Mouse (Mus musculus): ENCODE data around the gene Hist3h2a. TPM values are rescaled to one million over a fixed set of nuclear protein-coding genes. Genes with fewer than 3 reads are reported as not detected.

Gene Hist3h2a
- total RNA-seq, 2 experiments from 2014 or later, result 73.2 to 83.2 TPM

DNA sequence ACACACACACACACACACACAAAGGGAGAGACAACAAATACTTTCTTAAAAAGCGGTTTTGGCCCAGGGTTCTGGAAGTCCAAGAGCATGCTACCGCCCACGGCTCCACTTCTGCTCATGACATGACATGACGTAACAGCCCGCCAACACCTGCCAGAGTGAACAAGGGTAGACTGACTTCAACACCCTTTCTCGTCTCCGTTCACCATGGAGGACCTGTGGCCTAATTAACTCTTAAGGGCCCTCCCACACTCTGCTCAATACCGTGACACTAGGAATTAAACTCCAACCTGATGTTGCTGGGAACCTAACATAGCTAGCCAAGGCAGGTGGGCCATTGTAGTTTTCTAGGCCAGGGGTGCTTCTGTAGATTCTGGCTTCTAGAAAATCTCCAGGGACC, 14.5 kb downstream of the Hist3h2a start:
- DNase-seq, result no peak

- DNase-seq, result no peak
Observed at GRCm38 (mm10) chr11:58969659-58970058, 15.2 kb downstream of the Hist3h2a start.

- no peak for DNase-seq
Observed at GRCm38 (mm10) chr11:58970831-58971530, 16.5 kb downstream of the Hist3h2a start.

GRCm38 (mm10) chr11:58971796-58972195, 17.3 kb downstream of the Hist3h2a start:
- DNase-seq, result no peak

GRCm38 (mm10) chr11:58974414-58974813, 19.9 kb downstream of the Hist3h2a start:
- DNase-seq, result no peak

- DNase-seq, result no peak
Observed at GRCm38 (mm10) chr11:58977150-58977549, 22.7 kb downstream of the Hist3h2a start.

DNA sequence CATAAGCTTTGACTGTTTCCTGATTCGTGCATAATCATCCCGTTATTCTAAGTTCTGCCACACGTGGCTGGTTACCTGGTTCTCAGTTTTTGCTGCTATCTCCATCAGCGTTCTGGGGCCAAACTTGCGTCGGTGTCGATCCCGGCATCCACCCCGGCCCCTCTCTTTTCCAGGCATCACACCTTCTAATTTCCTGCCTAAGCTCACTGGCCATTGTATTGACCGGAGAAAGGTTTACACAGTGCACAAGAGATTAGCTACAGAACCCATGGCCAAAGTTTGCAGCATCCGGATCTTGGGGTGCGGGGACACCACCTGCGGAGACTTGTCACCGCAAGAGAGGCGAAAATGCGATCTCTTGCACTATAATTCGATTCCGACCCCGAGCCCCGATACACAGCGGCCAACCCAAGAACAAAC, 23.1 kb downstream of the Hist3h2a start:
- no peak for DNase-seq

DNA sequence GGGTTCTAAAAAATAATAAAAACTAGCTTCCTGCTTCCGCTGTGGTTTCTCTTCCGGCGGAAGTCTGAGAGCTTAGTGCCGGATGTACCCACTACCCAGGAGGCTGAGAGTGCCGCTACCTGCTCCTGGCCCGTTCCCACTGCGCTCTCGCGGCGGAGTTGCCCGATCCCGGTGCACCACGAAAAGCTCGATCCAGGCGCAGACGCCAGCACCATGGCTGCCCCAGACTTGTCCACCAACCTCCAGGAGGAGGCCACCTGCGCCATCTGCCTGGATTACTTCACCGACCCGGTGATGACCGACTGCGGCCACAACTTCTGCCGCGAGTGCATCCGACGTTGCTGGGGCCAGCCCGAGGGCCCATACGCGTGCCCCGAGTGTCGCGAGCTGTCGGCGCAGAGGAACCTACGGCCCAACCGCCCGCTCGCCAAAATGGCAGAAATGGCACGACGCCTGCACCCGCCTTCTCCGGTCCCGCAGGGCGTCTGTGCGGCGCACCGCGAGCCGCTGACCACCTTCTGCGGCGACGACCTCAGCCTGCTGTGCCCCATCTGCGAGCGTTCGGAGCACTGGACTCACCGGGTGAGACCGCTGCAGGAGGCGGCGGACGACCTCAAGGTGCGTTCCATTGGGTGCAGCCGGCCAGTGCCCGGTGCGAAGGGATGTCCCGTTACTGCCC, 23.7 kb downstream of the Hist3h2a start, which contains the start of gene Trim11:
Trim11 (plus strand) TSS at position 67 of the 679 bp plus-strand sequence.
- DNase-seq, result peak in 1 of 2 experiments; percentile 62

DNA sequence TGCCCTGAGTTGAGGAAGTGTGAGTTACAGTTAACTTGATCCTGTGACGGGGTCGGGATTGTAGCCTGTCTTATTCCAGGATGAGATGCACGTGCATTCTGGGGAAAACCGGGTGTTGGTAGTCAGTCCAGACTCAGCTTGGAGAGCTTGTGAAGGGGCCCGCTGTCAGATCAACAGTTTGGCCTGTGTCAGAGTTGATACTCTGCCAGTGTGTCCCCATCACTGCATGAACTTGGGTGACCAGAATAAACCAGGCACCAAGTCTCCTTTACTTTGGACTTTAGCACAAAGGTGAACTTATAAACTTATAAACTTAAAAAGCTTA, 24.2 kb downstream of the Hist3h2a start:
- DNase-seq, result no peak

DNA sequence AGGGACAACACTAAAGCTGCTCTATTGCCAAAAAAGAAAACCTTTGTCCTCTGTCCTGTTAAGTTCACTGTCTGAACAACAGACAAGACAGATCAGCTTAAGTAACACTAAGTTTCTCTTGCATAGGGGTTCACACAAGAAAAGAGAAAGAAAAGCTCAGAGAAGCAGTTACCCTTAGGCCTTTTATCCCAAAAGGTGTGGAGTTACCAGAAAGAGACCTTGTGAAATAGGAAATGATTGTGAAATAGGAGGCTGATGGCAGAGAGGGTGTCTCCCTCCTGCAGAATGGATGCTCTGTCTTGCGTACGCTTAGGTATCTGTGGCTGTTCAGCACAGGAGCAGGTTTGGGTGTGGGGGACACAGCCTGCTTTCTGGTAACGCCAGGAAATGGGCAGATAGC, 24.7 kb downstream of the Hist3h2a start:
- no peak for DNase-seq

GRCm38 (mm10) chr11:58979661-58980060, 25.2 kb downstream of the Hist3h2a start:
- no peak for DNase-seq

DNA sequence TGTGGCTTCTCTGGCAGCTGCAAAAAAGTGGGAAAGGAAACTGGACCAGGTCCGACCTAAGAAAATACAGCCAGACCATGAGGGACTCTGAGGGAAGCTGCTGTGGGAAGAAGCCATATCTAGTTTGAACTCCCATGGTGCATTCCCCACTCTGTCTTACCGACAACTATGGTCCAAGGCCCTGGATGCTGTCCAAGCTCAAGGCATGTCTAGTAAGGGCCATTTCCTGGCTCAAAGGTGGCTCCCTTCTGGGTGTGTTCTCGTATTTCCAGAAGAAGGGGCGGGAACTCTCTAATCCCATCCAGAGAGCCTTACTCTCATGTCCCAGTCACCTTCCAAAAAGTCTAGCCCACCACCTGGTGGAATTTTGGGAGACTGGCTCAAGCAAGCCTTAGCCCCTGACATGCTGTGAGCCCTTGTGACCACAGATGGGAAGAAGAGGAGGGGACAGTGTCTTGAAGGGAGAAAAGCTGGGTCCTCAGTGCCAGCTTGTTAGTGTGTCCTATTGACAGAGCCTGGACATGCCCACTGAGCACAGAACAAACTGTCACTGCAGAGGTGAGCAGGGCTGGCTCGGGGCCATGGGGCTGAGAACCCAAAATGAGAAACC, 26.0 kb downstream of the Hist3h2a start:
- no peak for DNase-seq

DNA sequence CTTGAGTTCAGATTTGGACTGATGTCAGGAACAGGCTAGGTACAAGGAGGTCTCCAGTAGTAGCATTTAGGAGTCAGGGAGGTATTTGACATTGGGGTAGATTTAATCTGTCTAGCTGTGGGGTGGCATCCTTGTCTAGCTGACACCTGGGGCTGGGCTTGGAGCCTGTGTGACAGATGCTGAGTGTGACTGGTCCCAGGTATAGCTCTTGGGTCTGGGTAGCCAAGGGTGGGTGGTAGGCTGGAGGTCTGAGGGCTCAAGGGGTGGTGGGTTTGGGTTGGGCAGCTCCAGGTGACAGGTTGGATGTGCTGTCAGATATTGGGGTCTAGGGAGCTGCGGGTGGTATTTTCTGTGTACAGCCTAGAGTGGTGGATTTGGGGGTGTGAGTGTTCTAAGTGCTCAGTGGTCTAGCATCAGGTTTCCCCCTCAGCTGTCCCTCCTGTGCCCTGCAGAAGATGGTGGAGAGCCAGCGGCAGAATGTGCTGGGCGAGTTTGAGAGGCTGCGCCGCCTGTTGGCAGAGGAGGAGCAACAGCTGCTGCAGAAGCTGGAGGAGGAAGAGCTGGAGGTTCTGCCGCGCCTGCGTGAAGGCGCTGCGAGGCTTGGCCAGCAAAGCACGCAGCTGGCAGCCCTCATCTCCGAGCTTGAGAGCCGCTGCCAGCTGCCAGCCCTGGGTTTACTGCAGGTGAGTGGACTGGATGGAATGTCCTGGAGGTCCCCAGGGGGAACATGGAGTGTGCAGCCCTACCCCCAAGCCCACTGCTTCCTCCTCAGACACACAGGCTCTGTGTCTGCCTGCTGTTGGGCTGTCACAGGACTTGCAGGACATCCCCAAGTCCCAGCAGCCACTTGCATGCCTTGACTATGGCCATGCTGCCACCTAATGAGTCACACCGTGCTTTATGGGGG, 27.3 kb downstream of the Hist3h2a start:
- DNase-seq, result peak; percentile 70 to 76

GRCm38 (mm10) chr11:58982471-58983097, 28.1 kb downstream of the Hist3h2a start:
- DNase-seq, result no peak

DNA sequence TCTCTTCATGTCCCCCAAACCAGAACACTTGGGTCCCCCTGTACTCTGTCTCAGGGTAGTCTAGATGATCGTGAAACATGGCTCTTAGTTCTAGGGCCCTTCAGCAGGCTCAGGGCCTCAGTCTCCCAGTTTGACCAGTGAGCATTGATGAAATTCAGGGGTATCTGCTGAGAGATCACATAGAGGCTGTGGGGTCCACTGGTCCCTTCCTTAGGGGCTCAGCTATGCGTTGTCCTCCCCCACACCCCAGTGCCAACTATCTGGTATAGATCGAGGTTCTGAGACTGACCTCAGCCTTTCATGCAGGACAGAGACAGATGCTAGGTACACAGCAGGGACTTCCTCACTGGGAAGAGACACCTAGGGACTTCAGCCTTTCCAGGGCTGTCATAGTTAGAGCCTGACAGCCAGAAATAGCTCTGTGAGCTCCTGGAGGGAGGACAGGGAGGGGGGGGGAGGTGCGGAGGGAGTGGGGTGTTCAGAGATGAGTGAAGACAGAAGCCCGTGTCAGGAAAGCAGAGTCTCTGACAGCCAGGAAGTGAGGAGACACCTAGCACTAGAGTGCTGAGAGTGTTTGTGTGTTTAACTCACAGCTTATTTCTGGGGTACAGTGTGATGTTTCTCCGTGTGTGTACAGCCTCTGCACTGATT, 29.3 kb downstream of the Hist3h2a start:
- no peak for DNase-seq

GRCm38 (mm10) chr11:58984657-58985056, 30.2 kb downstream of the Hist3h2a start:
- no peak for DNase-seq

GRCm38 (mm10) chr11:58985299-58985917, 30.9 kb downstream of the Hist3h2a start:
- no peak for DNase-seq

- no peak for DNase-seq
Observed at GRCm38 (mm10) chr11:58989166-58989565, 34.7 kb downstream of the Hist3h2a start.

GRCm38 (mm10) chr11:58990141-58990540, 35.7 kb downstream of the Hist3h2a start:
- no peak for DNase-seq

GRCm38 (mm10) chr11:58990794-58991193, 36.3 kb downstream of the Hist3h2a start:
- no peak for DNase-seq

DNA sequence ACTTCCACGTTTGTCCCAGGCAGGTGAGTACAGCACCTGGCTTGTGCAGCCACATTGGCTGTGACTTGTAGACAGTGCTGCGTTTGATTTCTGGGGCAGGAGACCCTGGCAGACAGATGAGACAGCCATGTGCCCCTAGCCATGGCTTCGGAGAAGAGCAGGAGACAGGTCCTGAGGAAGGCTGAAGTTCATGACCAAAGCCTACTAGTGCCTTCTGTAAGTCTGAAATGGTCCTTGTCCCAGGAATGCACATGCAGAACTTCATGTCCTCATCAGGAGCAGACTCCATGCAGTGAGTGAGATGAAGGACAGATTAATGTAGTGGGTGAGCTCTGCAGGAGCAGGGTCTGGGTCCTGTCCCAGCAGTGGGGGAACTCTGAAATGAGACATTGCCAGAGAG, 37.4 kb downstream of the Hist3h2a start:
- DNase-seq, result no peak
